Mouse (Mus musculus) lung, adult 2 months (tissue): ENCODE results near the gene Cyp3a13.

Experiments used
- CTCF ChIP-seq: fragments of 200-500 bp; IDR thresholded peaks from 2 replicates; pipeline ENCODE4 v1.5.1; 2011; ENCODE audit warnings: mild to moderate bottlenecking, low read length, control low read depth; ENCODE audit not compliant: insufficient read depth
- POLR2A ChIP-seq: fragments of 200-500 bp; IDR thresholded peaks from 2 replicates; pipeline ENCODE4 v1.6.1; 2011; ENCODE audit warnings: low read depth, mild to moderate bottlenecking, control low read depth, low read length, borderline replicate concordance; ENCODE audit errors: extremely low read depth

DNA sequence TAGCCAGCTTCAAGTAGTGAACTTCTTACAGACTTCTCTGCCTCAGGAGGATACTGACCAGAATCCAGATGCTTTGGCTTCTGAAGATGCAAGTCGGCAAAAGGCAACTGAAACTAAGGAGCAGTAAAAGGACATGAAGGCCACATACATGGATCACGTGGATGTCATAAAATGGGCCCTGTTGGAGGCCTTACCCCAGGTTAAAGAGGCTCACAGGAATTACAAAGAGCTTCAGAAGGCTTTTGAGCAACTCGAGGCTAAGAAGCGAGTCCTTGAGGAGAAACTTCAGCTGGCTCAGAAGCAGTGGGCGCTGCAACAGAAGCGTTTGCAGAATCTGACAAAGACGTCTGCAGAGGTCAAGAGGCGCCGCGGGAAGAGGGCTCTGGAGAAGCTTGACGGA lies 7.0 kb upstream of the Cyp3a13 start:
- TF ChIP-seq POLR2A, result no peak
- TF ChIP-seq CTCF, result no peak
